Mouse (Mus musculus): ENCODE data around the gene Manf.

Gene Manf

GRCm38 (mm10) chr9:106891829-106892551, at the start of gene Manf:
Gene Manf (minus strand): TSS chr9:106891979.
- peak; percentile 95 to 97 for DNase-seq (ENCODE audit: low spot score in 2 of 2)

DNA sequence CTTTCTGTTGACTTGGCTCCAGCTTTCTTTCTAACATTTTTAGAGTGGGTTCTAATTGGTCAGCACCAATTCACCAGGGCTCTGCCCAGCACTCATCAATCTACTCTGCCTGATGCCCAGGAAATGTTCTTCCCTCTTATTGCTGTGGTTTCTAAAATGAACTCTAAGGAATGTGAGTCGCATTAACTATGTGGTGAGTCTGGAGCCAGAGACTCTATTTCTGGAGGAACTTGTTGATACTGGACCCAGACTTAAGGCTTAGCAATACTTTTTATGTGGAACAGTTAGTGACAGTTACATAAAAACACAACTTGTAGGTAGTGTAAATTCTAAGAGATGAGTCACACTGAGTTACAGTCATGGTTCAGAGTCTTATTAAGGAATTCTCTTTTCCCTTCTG, 43.2 kb upstream of the Manf start:
- DNase-seq (ENCODE audit: low spot score in 2 of 2), result no peak

DNA sequence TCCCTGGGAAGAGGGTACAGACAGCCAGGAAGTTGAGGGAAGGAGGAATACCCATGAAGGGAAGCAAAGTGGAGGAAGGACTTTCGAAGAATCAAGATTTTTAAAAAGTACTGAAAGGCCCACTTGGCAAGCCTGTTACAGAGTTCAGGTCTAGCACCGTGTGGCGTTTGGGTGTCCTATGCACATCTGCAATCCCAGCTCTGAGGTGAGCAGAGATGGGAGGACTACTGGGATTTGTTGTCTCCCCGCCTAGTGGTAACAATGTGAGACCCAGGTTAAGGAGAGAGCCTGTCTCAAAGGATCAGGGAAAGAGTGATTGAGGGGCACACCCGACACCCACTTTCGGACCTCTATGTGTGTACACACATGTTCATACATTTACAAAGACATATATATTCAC, 23.1 kb upstream of the Manf start:
- DNase-seq (ENCODE audit: low spot score in 2 of 2), result no peak

DNA sequence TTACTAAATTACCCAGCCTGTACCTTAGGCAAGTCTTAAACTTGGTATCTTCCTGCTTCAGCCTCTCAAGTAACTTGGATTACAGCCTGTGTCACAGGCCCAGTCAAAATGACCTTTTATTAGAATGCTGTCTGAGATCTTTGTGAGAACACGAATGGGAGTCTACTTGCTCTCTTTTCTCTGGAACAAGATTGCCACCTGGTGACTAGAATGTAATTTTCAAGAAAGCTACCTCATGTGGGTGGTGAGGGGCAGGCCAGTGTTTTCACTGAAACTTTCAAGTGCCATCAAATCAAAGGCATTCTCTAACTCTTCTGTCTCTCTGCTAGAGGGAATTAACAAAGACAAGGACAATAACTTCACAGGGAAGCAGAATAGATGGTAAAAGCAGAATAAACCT, 22.0 kb upstream of the Manf start:
- no peak for DNase-seq (ENCODE audit: low spot score in 2 of 2)

GRCm38 (mm10) chr9:106911624-106912023, 19.8 kb upstream of the Manf start:
- DNase-seq (ENCODE audit: low spot score in 2 of 2), result no peak

- DNase-seq (ENCODE audit: low spot score in 2 of 2), result no peak
Observed at GRCm38 (mm10) chr9:106908715-106909114, 16.9 kb upstream of the Manf start.

GRCm38 (mm10) chr9:106908174-106908573, 16.4 kb upstream of the Manf start:
- no peak for DNase-seq (ENCODE audit: low spot score in 2 of 2)

GRCm38 (mm10) chr9:106906597-106906996, 14.8 kb upstream of the Manf start:
- DNase-seq (ENCODE audit: low spot score in 2 of 2), result no peak

DNA sequence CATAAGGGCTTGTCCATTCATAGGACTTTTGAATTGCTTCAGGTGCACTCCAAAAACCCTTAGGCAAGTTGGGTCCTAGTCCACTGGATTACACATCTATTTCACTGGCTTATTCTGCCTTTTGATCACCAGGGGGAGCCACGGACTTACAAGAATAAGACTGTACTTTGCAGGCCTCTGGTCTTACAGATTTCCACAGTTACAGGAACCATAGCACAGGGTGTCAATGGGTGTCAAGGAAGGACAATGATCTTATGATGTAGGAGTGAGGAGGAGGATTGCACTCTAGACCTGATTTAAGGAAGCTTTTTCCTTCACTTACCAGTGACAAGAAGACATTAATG, 12.0 kb upstream of the Manf start:
- no peak for DNase-seq (ENCODE audit: low spot score in 2 of 2)

- DNase-seq (ENCODE audit: low spot score in 2 of 2), result no peak
Observed at GRCm38 (mm10) chr9:106903099-106903790, 11.5 kb upstream of the Manf start.

DNA sequence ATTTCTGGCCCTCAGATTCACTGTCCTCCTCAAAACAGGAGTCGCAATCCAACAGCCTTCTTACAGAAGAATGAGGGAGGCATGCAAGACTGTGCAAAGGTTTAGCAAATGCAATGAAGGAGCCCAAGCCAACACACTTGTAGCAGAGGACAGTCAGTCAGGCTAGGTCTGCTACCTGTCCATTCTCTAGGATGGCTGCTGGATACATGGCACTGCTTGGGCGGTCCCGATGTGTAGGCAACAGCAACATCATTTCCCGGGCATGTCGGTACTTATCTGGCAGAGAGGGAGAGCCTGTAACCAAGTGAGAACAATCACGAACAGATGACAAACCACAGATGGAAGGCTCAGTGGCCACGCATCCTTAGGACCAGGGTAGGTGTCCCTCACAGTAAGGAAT, 9.8 kb upstream of the Manf start:
- no peak for DNase-seq (ENCODE audit: low spot score in 2 of 2)

GRCm38 (mm10) chr9:106898901-106899300, 7.1 kb upstream of the Manf start:
- DNase-seq (ENCODE audit: low spot score in 2 of 2), result no peak

DNA sequence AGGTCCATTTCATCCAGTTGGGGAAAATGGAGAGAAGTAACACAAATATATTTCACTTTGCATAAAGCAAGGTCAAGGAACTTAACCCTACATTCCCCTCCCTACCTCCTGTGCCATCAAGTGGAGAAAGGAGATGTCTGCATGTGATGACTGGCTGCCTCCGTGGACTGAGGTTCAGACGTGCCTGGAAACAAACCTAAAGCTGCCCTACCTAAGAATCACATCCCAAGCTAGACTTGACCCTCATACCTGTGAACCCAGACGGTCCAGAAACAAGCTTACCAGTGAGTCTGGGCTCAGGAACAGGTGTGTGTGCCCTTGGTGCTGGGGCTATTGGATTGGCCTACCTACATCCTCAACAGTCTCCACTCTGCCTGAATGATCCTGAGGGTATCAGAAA, 1.5 kb upstream of the Manf start:
- DNase-seq (ENCODE audit: low spot score in 2 of 2), result no peak

GRCm38 (mm10) chr9:106892552-106892875, 735 bp upstream of the Manf start:
- no peak for DNase-seq (ENCODE audit: low spot score in 2 of 2)

- DNase-seq (ENCODE audit: low spot score in 2 of 2), result no peak
Observed at GRCm38 (mm10) chr9:106891341-106891741, 438 bp downstream of the Manf start.

GRCm38 (mm10) chr9:106890496-106891240, 1.1 kb downstream of the Manf start:
- no peak for DNase-seq (ENCODE audit: low spot score in 2 of 2)

DNA sequence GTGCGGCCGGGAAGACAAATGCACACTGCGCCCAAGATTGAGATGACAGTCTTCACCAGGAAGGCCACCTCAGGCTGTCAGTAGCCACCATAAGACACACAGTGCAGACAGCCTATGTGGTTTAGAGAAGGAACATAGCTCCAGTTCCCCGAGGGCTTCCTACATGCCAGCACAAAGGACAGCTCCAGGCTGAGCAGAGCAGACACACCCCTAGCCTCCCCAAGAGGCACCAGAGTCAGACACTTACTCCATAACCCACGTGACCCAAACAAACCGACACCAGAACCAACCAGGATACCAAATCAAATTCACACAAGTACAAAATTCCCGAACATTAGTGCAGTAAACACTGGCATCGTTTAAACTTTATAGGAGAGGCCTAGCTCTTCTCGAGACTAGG, 2.5 kb downstream of the Manf start:
- DNase-seq (ENCODE audit: low spot score in 2 of 2), result no peak

- DNase-seq (ENCODE audit: low spot score in 2 of 2), result no peak
Observed at GRCm38 (mm10) chr9:106888346-106888745, 3.4 kb downstream of the Manf start.

DNA sequence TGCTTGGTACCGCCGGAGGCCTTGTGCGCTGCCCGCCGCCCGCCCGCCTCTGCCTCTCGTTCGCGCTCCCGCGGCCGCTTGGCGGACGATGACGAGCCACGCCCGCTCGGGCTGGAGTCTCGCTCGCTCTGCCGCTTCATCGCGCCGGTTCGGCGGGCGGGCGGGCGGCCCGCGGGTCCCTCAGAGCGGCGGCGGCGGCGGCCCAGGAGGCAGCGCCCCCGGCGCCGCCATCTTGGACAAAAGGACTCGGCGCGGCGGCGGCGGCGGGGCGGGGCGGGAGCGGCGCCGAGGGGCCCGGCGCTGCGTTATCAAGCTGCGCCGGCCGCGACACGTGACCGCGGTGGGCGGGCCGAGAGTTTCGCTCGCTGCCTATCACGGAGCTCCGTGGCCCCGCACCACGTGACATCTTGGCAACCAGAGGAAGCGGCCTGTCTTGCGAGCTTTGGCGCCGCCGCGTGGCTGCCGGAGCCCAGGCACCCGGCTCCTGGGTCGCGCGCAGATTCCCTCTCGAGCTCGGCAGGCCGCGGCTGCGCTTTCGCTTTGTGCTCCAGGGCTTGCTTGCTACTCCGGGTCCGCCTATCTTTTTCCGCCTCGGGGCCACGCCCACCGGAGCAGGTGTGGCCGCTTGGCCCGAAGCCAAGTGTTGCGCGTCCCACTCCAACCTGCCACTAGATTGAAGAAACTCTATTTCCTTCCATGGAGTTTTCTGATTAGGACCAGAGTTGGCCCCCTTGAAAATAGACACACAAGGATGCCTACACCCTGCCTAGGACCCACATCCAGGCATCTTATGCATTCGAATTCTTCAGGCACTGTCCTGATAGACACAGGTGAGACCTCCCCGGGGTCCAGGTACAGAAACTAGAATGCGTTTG, 4.7 kb downstream of the Manf start, which contains the start of gene Rbm15b:
Gene Rbm15b (minus strand): TSS at position 601 of the 875 bp plus-strand sequence.
- DNase-seq (ENCODE audit: low spot score in 2 of 2), result peak; percentile 97 to 99

DNA sequence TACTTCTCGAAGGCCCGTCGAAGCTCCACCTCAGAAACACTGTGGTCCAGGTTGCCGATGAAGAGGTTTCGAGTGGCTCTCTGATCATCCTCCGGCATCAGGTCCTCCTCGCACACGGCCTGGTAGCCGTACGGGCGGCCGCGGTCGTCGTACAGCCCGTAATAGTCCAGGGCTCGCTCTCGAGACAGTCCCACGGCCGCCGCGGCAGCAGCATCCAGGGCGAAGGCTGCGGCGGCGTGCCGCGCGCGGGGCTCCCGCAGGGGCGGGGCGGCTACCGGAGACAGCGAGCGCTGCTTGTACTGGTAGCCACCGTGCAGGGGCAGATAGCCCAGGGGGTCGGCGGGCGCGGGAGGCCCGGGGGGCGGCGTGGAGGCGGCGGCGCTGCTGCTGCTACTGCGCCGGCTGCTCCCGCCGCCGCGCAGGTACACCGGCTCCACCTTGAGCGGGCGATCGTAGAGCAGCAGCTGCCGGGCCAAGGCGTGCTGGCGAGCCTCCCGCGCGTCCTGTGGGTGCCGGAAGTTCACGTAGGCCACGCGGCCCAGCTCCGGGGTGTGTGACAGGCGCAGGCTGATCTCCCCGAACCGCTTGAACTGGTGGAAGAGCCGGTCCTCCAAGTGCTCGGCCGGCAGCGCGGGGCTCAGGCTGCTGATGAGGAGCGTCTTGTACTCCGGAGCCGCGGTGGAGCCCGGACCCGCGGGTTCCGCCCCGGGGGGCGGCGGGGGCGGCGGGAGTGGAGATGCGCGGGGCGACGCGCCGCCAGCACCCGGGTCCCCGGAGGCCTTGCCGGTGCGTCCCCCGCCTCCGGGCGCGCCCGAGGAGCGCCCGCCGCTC, 5.7 kb downstream of the Manf start:
- DNase-seq (ENCODE audit: low spot score in 2 of 2), result peak in 1 of 2 experiments; percentile 37

Measured in urinary bladder, postnatal 4 days (tissue).